Mouse (Mus musculus): Measurements from ENCODE around the gene Arsk. TPM values are rescaled to one million over a fixed set of nuclear protein-coding genes. Genes with fewer than 3 reads are reported as not detected.
A peak's percentile ranks its signal among the peaks of the same experiment; 100 is the strongest.

Gene Arsk
- polyA plus RNA-seq, 1 experiment from 2014 or later: 2.3 TPM

GRCm38 (mm10) chr13:76017465-76017864 lies 81.0 kb downstream of the Arsk start:
- 54% methylated on average over 4 of the region's 4 CpGs for WGBS
- Histone ChIP-seq H3K27ac (ENCODE audit: low read depth, low read length) (no peak overlapping the region), H3K9ac (ENCODE audit: low read depth, low read length) (peak overlapping the region; percentile 87), H3K9me3 (ENCODE audit: control insufficient read depth) (no peaks in the 10 kb centered on the region), H3K4me2 (replicated peaks; ENCODE audit: low read depth) (peak overlapping the region; percentile 70), H3K27me3 (replicated peaks; ENCODE audit: control insufficient read depth, insufficient read depth, low read length) (no peaks in the 10 kb centered on the region), H3K36me3 (ENCODE audit: control insufficient read depth, insufficient read depth) (no peaks in the 10 kb centered on the region), H3K4me1 (replicated peaks; ENCODE audit: control insufficient read depth, insufficient read depth, low read length) (no peaks in the 10 kb centered on the region), H3K4me3 (ENCODE audit: low read depth, low read length) (peak overlapping the region; percentile 75)
- ATAC-seq: no peak
- TF ChIP-seq CTCF (IDR thresholded peaks at IDR 0.05; ENCODE audit: low read depth): no peak

GRCm38 (mm10) chr13:76014511-76014910 lies 83.9 kb downstream of the Arsk start:
- no peak overlapping the region for H3K4me2 ChIP-seq (replicated peaks; ENCODE audit: low read depth)
- no peaks in the 10 kb centered on the region for H3K27me3 ChIP-seq (replicated peaks; ENCODE audit: control insufficient read depth, insufficient read depth, low read length)
- TF ChIP-seq CTCF (IDR thresholded peaks at IDR 0.05; ENCODE audit: low read depth): no peak
- no peaks in the 10 kb centered on the region for H3K4me1 ChIP-seq (replicated peaks; ENCODE audit: control insufficient read depth, insufficient read depth, low read length)
- no peak for ATAC-seq
- H3K4me3 ChIP-seq (ENCODE audit: low read depth, low read length): no peak overlapping the region
- no peaks in the 10 kb centered on the region for H3K36me3 ChIP-seq (ENCODE audit: control insufficient read depth, insufficient read depth)
- no peak overlapping the region for H3K9ac ChIP-seq (ENCODE audit: low read depth, low read length)
- WGBS: 51% methylated on average over 2 of the region's 2 CpGs
- H3K27ac ChIP-seq (ENCODE audit: low read depth, low read length): no peak overlapping the region
- H3K9me3 ChIP-seq (ENCODE audit: control insufficient read depth): no peaks in the 10 kb centered on the region

Other genes starting within 250 kb of the Arsk start
- 10.1 and 10.6 TPM in 2 replicates for gene Rhobtb3, start 154.7 kb downstream of the Arsk start, polyA plus RNA-seq (2015; fragmentation: Nextera tagmentation; extraction: Ambion mirVana)
- gene Spata9, start 131.5 kb downstream of the Arsk start, polyA plus RNA-seq (2015; fragmentation: Nextera tagmentation; extraction: Ambion mirVana): 0.39 and 0.51 TPM in 2 replicates
- gene Rfesd, start 79.9 kb downstream of the Arsk start, polyA plus RNA-seq (2015; fragmentation: Nextera tagmentation; extraction: Ambion mirVana): 16.6 and 16.7 TPM in 2 replicates
- 0.07 and 0.09 TPM in 2 replicates for gene Gpr150, start 41.7 kb downstream of the Arsk start, polyA plus RNA-seq (2015; fragmentation: Nextera tagmentation; extraction: Ambion mirVana)
- 3.9 and 4.0 TPM in 2 replicates for gene Ttc37, start 74 bp upstream of the Arsk start, polyA plus RNA-seq (2015; fragmentation: Nextera tagmentation; extraction: Ambion mirVana)
- gene Fam81b, start 206.4 kb upstream of the Arsk start, polyA plus RNA-seq (2015; fragmentation: Nextera tagmentation; extraction: Ambion mirVana): not detected in 2 replicates